Mouse (Mus musculus) E14TG2a.4 (cell line): ENCODE results near the gene Dusp18.

ENCODE experiments used
- H3K27me3 ChIP-seq: 2 replicates; pipeline ENCODE4 v1.6.1; 2014; ENCODE audit warnings: low read length, control low read depth; ENCODE audit not compliant: insufficient read depth
- H3K36me3 ChIP-seq: 2 replicates; pipeline ENCODE4 v1.6.1; 2014; ENCODE audit warnings: low read length, control low read depth; ENCODE audit not compliant: insufficient read depth
- H3K4me1 ChIP-seq: replicated peaks from 2 replicates; pipeline ENCODE4 v1.6.1; 2014; ENCODE audit warnings: low read depth, low read length, control low read depth
- H3K4me3 ChIP-seq: replicated peaks from 2 replicates; pipeline ENCODE4 v1.5.1; 2014; ENCODE audit warnings: mild to moderate bottlenecking, low read length
- H3K9me3 ChIP-seq: 2 replicates; pipeline ENCODE4 v1.6.1; 2014; ENCODE audit warnings: low read length, control low read depth
- CTCF ChIP-seq: conservative IDR thresholded peaks from 2 replicates; pipeline ENCODE4 v1.5.1; 2014; ENCODE audit warnings: low read length
- NANOG ChIP-seq: IDR thresholded peaks from 2 replicates; pipeline ENCODE4 v1.6.1; 2014; ENCODE audit warnings: borderline replicate concordance, low read length, mixed read lengths
- POU5F1 ChIP-seq: IDR thresholded peaks from 2 replicates; pipeline ENCODE4 v1.6.1; 2014; ENCODE audit warnings: low read length, borderline replicate concordance

The Dusp18 gene

GRCm38 (mm10) chr11:3864343-3864742 is 30.7 kb upstream of the Dusp18 start:
- TF ChIP-seq POU5F1 (no peak), NANOG (no peak), CTCF (no peak)
- no peaks in the 10 kb centered on the region for H3K36me3 ChIP-seq
- peaks cover 54% of the 10 kb centered on the region for H3K27me3 ChIP-seq
- no peaks in the 10 kb centered on the region for H3K9me3 ChIP-seq
- peaks cover 19% of the 10 kb centered on the region for H3K4me1 ChIP-seq
- peak overlapping the region; percentile 80 for H3K4me3 ChIP-seq

- Histone ChIP-seq H3K9me3 (no peaks in the 10 kb centered on the region), H3K36me3 (no peaks in the 10 kb centered on the region), H3K27me3 (peaks cover 13% of the 10 kb centered on the region), H3K4me1 (peaks cover 11% of the 10 kb centered on the region), H3K4me3 (no peak overlapping the region)
- no peak for TF ChIP-seq NANOG
- no peak for TF ChIP-seq POU5F1
- TF ChIP-seq CTCF: no peak
Measured at GRCm38 (mm10) chr11:3876419-3876818, 18.6 kb upstream of the Dusp18 start.

GRCm38 (mm10) chr11:3878660-3879059 is 16.4 kb upstream of the Dusp18 start:
- Histone ChIP-seq H3K4me1 (peaks cover 11% of the 10 kb centered on the region), H3K9me3 (no peaks in the 10 kb centered on the region), H3K36me3 (no peaks in the 10 kb centered on the region), H3K4me3 (no peak overlapping the region), H3K27me3 (peaks cover 26% of the 10 kb centered on the region)
- TF ChIP-seq NANOG: no peak
- no peak for TF ChIP-seq POU5F1
- TF ChIP-seq CTCF: no peak

GRCm38 (mm10) chr11:3879836-3880235 is 15.2 kb upstream of the Dusp18 start:
- no peaks in the 10 kb centered on the region for H3K9me3 ChIP-seq
- H3K4me1 ChIP-seq: peaks cover 12% of the 10 kb centered on the region
- H3K36me3 ChIP-seq: no peaks in the 10 kb centered on the region
- no peak for TF ChIP-seq POU5F1
- TF ChIP-seq CTCF: peak; percentile 76
- H3K27me3 ChIP-seq: peaks cover 26% of the 10 kb centered on the region
- H3K4me3 ChIP-seq: no peak overlapping the region

- no peak for TF ChIP-seq POU5F1
- TF ChIP-seq CTCF: no peak
- TF ChIP-seq NANOG: no peak
- Histone ChIP-seq H3K9me3 (no peaks in the 10 kb centered on the region), H3K4me3 (no peak overlapping the region), H3K36me3 (no peaks in the 10 kb centered on the region), H3K4me1 (peaks cover 29% of the 10 kb centered on the region), H3K27me3 (peaks cover 18% of the 10 kb centered on the region)
Measured at GRCm38 (mm10) chr11:3883711-3884110, 11.3 kb upstream of the Dusp18 start.

- Histone ChIP-seq H3K27me3 (peaks cover 21% of the 10 kb centered on the region), H3K4me1 (peaks cover 20% of the 10 kb centered on the region), H3K4me3 (no peak overlapping the region), H3K36me3 (no peaks in the 10 kb centered on the region), H3K9me3 (no peaks in the 10 kb centered on the region)
- no peak for TF ChIP-seq NANOG
- no peak for TF ChIP-seq POU5F1
- no peak for TF ChIP-seq CTCF
Measured at GRCm38 (mm10) chr11:3887331-3887730, 7.7 kb upstream of the Dusp18 start.

DNA sequence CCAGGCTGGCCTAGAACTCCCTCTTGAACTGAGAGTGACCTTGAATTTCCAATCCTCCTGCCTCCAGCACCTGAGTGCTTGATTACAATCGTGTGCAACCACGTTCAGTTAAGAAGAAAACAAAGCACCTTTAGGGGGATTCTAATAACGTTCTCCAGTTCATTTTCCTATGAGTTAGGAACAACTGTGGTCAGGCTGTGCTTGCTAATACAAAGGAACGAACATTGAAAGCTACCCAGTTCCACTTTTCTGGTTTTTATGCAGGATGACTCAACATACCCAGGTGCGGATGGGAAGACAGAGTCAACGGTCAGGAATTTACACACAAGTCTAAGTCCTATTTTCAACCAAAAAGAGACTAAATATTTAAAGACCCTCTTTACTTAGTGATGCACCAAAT is 1.1 kb upstream of the Dusp18 start:
- TF ChIP-seq CTCF (no peak), POU5F1 (no peak), NANOG (no peak)
- peaks cover 37% of the 10 kb centered on the region for H3K27me3 ChIP-seq
- peaks cover 7% of the 10 kb centered on the region; the same call in 1 of the 2 replicates for H3K36me3 ChIP-seq
- no peak overlapping the region for H3K4me3 ChIP-seq
- H3K4me1 ChIP-seq: peaks cover 25% of the 10 kb centered on the region
- H3K9me3 ChIP-seq: no peaks in the 10 kb centered on the region

- Histone ChIP-seq H3K4me3 (peak overlapping the region; percentile 80), H3K36me3 (peaks cover 7% of the 10 kb centered on the region; the same call in 1 of the 2 replicates), H3K4me1 (peaks cover 25% of the 10 kb centered on the region), H3K9me3 (no peaks in the 10 kb centered on the region), H3K27me3 (peaks cover 28% of the 10 kb centered on the region)
- TF ChIP-seq NANOG (no peak), POU5F1 (no peak)
Measured at GRCm38 (mm10) chr11:3895458-3895857, 418 bp downstream of the Dusp18 start.

DNA sequence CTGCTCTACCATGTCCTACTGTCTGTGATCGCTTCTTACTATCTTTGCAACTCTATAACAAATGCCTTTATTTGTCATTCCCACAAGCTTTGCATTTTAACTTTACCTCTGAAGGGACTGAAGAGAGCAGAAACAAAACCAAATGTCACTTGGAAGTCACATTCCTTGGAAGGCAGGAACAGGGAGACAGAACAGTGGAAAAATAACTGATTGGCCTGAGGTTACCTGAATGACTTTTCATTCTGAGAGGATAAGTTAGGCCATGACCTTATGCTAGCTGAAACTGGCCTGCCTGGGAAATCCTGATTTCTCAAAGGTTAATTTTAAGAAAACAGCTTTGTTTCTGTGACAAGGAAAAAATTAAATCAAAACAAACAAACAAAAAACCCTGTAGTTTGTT is 893 bp downstream of the Dusp18 start:
- Histone ChIP-seq H3K27me3 (peaks cover 24% of the 10 kb centered on the region), H3K4me1 (peaks cover 25% of the 10 kb centered on the region), H3K9me3 (no peaks in the 10 kb centered on the region), H3K4me3 (no peak overlapping the region), H3K36me3 (peaks cover 7% of the 10 kb centered on the region; the same call in 1 of the 2 replicates)
- TF ChIP-seq POU5F1 (no peak), NANOG (no peak), CTCF (no peak)
